Mouse (Mus musculus): ENCODE measurements around the gene Pam.

- TF ChIP-seq CTCF (IDR thresholded peaks at IDR 0.05; ENCODE audit: low read depth) (no peak), EP300 (optimal IDR thresholded peaks at IDR 0.05) (no peak)
Observed at GRCm38 (mm10) chr1:98128338-98129096, 33.1 kb upstream of the Pam start.

Data from stomach, postnatal 0 days (tissue).